Mouse (Mus musculus) kidney, adult 11 months (tissue): Measurements from ENCODE around the gene Thada.

ENCODE experiments used
- DNase-seq: peaks from one replicate; pipeline ENCODE4 v3.0.0; 2022

Thada gene

GRCm38 (mm10) chr17:84141691-84142090 is 324.3 kb downstream of the Thada start:
- DNase-seq: no peak

GRCm38 (mm10) chr17:84140822-84141507 is 325.0 kb downstream of the Thada start:
- DNase-seq: no peak
